Mouse (Mus musculus): ENCODE measurements at regions not wholly inside any gene's neighbourhood (a gene's known extent, or its start where the extent isn't known, plus 50 kb on each side); places are given as distances from the start of the nearest gene placed in this dataset.

DNA sequence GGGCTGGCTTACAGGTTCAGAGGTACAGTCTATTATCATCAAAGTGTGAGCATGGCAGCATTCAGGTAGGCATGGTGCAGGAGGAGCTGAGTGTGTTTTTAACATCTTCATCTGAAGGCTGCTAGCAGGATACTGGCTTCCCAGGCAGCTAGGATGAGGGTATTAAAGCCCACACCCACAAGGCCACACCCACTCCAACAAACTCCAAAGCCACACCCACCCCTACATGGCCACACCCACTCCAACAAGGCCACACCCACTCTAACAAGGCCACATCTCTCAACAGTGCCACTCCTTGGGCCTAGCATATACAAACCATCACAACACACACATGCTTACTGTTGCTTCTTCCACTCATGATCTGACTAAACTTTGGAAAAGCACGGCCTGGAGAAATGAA, 172.5 kb downstream of the Msrb3 start:
- no peaks in the 10 kb centered on the region for H3K4me1 ChIP-seq (ENCODE audit: control insufficient read depth, insufficient read depth, low read length)
- no peak overlapping the region for H3K27ac ChIP-seq (ENCODE audit: insufficient read depth, low read depth, low read length)
- TF ChIP-seq POLR2A (IDR thresholded peaks at IDR 0.05; ENCODE audit: insufficient read depth, low read depth, low read length) = no peak
- TF ChIP-seq CTCF (IDR thresholded peaks at IDR 0.05; ENCODE audit: insufficient read depth, low read depth, low read length) = no peak
- H3K4me3 ChIP-seq (ENCODE audit: insufficient read depth, low read depth, low read length) = no peak overlapping the region
- WGBS = 100% methylated on average over 1 of the region's 1 CpGs

DNA sequence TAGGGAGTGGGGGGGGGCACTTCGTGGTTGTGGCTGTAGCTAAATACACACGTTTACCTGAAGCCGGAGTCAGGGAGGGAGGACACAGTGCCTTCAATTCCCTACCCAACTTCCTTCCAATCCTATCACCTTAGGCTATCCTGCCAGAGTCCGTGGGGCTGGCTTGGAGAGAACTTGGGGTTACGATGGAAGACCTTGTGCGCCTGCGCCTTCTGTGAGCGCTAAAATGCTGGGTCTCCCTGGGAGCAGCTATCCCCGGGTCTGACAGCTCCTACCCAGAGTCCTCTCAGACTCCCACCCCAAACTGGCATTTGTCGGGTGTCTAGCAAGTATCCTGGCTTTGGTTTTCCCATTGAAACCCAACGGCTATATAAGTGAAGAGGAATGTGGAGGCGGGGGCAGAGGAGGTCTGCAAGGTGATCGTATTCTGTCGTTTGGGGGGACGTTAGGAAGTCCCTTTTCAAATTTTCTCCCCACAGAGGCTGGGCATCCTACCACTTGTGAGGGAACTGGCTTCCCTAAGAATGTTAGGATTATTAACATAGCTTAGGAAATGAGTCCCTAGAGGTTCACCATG, 176.9 kb downstream of the Msrb3 start:
- 11% methylated on average over 15 of the region's 15 CpGs for WGBS

DNA sequence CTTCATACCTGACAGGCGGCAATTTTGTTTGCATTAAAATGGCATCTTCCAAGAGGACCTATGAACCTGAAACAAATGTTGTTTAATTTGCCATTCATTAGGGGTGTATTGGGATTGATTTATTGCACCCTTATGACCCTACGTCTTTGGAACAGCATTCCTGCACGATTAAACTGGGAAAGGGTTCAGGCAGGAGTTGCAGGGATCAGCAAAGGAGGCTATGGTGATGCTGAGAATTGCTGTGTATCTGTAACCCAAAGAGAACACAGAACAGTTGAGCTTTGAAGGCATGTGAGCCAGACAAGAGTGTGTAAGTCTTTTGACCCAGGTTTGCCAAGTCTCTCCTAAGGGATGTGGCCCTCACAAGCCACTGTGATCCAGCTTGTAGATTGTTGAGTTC, 177.9 kb downstream of the Msrb3 start:
- Histone ChIP-seq H3K27ac (ENCODE audit: insufficient read depth, low read depth, low read length) (no peak overlapping the region), H3K4me3 (ENCODE audit: insufficient read depth, low read depth, low read length) (no peak overlapping the region), H3K4me1 (ENCODE audit: control insufficient read depth, insufficient read depth, low read length) (no peaks in the 10 kb centered on the region)
- 57% methylated on average over 3 of the region's 3 CpGs for WGBS
- TF ChIP-seq CTCF (IDR thresholded peaks at IDR 0.05; ENCODE audit: insufficient read depth, low read depth, low read length) (no peak), POLR2A (IDR thresholded peaks at IDR 0.05; ENCODE audit: insufficient read depth, low read depth, low read length) (no peak)

More for the DNA sequence above, 176.9 kb downstream of the Msrb3 start:
- Histone ChIP-seq H3K27ac (ENCODE audit: insufficient read depth, low read depth, low read length) (no peak overlapping the region), H3K4me3 (ENCODE audit: insufficient read depth, low read depth, low read length) (no peak overlapping the region), H3K4me1 (ENCODE audit: control insufficient read depth, insufficient read depth, low read length) (no peaks in the 10 kb centered on the region)
- TF ChIP-seq CTCF (IDR thresholded peaks at IDR 0.05; ENCODE audit: insufficient read depth, low read depth, low read length) = no peak
- TF ChIP-seq POLR2A (IDR thresholded peaks at IDR 0.05; ENCODE audit: insufficient read depth, low read depth, low read length) = no peak

DNA sequence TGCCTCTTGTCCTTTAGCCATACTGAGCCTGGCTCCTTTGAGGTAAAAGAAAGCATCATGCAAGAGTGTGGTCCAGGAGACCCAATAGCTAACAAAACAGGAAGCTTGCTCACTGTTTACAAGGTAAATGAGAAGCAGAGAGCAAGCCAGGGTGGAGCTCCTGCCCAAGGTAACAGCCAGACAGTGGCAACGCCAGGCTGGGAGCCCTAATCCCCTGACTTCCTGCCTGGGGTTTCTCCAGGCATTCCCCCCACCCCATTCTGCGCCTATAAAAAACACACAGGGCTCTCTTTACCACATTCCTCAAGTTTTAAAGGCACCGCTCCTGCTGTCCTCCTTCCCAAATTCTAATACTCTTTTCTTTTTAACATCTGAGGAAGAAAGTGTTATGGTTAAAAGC, 178.8 kb downstream of the Msrb3 start:
- Histone ChIP-seq H3K4me1 (ENCODE audit: control insufficient read depth, insufficient read depth, low read length) (no peaks in the 10 kb centered on the region), H3K4me3 (ENCODE audit: insufficient read depth, low read depth, low read length) (no peak overlapping the region), H3K27ac (ENCODE audit: insufficient read depth, low read depth, low read length) (no peak overlapping the region)
- WGBS = 58% methylated on average over 3 of the region's 3 CpGs
- no peak for TF ChIP-seq CTCF (IDR thresholded peaks at IDR 0.05; ENCODE audit: insufficient read depth, low read depth, low read length)
- no peak for TF ChIP-seq POLR2A (IDR thresholded peaks at IDR 0.05; ENCODE audit: insufficient read depth, low read depth, low read length)

DNA sequence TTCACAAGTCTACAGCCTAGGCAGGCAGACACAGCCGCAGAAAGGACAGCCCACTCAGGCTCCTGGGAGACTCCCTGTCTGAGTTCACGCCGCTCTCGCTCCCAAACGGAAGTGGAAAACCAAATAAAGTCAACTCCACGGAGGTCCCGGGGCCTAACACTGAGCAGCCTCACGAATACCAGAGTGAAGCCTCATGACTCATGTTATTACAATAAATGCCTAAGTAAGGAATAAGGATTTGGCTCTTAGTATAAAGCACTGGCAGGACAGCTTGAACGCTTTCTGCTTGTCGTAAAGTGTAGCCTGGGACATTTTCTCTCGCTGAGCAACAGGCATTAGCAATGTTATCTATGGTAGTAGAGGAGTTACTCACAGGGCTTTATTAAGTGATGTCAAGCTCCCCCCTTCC, 181.7 kb downstream of the Msrb3 start:
- no peak overlapping the region for H3K27ac ChIP-seq (ENCODE audit: insufficient read depth, low read depth, low read length)
- no peak overlapping the region for H3K4me3 ChIP-seq (ENCODE audit: insufficient read depth, low read depth, low read length)
- WGBS = 77% methylated on average over 11 of the region's 11 CpGs
- no peaks in the 10 kb centered on the region for H3K4me1 ChIP-seq (ENCODE audit: control insufficient read depth, insufficient read depth, low read length)
- TF ChIP-seq POLR2A (IDR thresholded peaks at IDR 0.05; ENCODE audit: insufficient read depth, low read depth, low read length) = no peak
- TF ChIP-seq CTCF (IDR thresholded peaks at IDR 0.05; ENCODE audit: insufficient read depth, low read depth, low read length) = no peak

DNA sequence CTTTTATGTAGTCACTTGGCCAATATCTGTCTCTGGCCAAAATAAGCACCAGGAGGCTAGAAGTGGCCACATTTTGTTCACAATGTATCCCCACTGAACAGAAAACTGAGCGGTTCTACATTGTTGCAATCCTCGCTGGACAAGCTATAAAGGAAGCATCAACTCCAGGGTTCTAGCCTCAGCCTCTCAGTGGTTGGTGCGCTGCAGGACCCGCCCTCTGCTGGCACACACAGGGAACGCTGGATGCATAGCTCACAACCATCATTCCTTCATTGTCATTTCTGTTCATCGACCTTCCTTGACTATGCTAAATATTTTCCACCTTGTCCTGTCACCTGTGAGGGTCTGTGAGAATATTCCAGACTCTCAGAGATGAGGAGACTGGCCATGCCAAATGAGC, 182.5 kb downstream of the Msrb3 start:
- no peak overlapping the region for H3K4me3 ChIP-seq (ENCODE audit: insufficient read depth, low read depth, low read length)
- H3K4me1 ChIP-seq (ENCODE audit: control insufficient read depth, insufficient read depth, low read length) = no peaks in the 10 kb centered on the region
- no peak overlapping the region for H3K27ac ChIP-seq (ENCODE audit: insufficient read depth, low read depth, low read length)
- WGBS = 75% methylated on average over 6 of the region's 6 CpGs
- no peak for TF ChIP-seq CTCF (IDR thresholded peaks at IDR 0.05; ENCODE audit: insufficient read depth, low read depth, low read length)

DNA sequence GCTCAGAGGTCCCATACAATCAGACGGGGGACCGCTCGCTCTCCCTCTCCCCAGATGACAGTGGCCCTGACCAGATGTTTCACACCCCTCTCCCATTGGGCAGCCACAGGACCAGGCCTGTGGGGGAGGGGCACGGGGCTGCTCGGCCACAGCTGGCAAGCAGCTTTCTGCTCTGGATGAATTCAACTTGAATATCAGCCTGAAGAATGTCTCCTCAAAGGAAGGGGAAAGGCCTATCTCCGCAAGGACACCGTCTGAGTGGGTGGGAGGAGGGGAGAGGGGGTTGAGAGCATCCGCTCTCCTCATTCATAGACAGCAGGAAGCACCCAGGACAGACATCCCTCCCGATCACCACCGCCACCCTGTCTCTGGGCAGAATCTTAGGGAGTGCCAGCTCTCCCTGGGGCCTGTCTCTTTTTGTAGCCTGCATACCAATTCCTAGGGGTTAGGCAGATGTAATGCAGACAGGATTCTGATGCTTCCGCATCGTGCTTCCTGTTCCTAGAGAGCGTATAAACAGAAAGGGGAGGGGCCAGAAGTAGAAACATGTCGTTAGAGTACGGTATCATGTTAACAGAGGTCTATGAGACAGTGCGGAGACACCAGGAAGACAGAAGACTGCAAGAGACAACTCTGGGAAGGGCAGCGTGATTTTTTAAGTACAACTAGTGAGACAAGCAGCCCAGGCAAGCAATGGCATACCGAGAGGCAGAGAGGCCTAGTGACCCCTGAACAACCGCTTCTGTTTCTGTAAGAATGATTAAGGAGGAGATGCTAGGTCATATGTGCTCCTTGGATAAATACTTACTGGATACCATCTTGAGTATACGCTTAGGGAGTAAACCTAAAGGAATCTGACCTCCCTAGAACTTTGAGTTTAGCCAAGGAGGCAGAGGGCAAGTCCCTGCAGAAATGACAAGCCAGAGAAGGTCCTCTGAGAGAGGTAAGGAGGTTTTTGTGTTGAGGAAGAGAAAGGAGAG, 190.8 kb downstream of the Msrb3 start:
- H3K27ac ChIP-seq (ENCODE audit: insufficient read depth, low read depth, low read length) = no peak overlapping the region
- no peaks in the 10 kb centered on the region for H3K4me1 ChIP-seq (ENCODE audit: control insufficient read depth, insufficient read depth, low read length)
- TF ChIP-seq POLR2A (IDR thresholded peaks at IDR 0.05; ENCODE audit: insufficient read depth, low read depth, low read length) (no peak), CTCF (IDR thresholded peaks at IDR 0.05; ENCODE audit: insufficient read depth, low read depth, low read length) (no peak)
- H3K4me3 ChIP-seq (ENCODE audit: insufficient read depth, low read depth, low read length) = no peak overlapping the region
- WGBS = 72% methylated on average over 20 of the region's 20 CpGs

DNA sequence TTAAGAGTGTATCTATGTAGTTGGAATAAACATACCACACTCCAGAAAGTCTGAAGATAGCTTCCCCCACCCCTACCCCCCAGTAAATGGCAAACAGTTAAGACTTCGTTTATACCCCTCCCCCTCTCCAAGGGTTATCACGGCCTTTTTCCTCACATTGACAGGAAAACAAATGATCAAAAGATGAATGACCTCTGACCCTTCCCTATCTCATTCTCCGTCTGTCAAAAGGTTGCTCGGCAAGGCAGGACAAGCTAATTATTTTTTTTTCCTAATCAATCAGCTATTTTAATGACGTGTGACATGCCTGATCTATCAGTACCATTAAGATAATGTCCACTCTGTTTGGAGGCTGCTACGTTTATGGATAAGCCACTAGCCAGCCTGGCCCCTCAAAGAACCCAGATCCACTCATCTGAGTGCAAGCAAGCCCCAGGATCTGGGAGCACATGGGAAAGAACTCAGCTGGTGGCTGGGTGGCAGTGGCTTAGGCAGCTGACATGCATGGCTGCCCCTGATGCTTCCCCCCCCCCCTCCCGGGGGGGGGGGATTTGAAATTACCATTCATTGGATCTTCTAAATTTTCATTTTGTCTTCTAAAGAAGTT, 192.1 kb downstream of the Msrb3 start:
- H3K27ac ChIP-seq (ENCODE audit: insufficient read depth, low read depth, low read length) = no peak overlapping the region
- WGBS = 66% methylated on average over 7 of the region's 7 CpGs
- no peak for TF ChIP-seq POLR2A (IDR thresholded peaks at IDR 0.05; ENCODE audit: insufficient read depth, low read depth, low read length)
- no peak for TF ChIP-seq CTCF (IDR thresholded peaks at IDR 0.05; ENCODE audit: insufficient read depth, low read depth, low read length)

DNA sequence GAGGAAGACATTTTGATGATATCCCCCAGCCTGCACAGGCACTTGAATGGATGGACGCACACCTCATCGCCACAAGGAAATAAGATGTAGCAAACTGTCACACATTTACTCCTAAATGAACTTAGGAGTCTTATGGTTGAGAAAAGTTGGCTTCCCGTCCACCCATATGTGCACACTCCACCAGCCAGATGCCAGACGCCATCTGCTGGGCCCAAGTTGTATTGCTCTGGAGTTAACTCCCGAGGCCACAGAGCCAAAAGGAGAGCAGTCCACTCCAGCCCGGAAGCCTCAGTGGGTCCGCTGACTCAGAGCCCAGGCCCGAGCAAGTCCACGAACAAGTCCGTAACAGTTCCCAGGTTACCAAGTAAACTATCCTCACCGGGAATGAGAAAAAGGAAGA, 197.1 kb downstream of the Msrb3 start:
- H3K4me1 ChIP-seq (ENCODE audit: control insufficient read depth, insufficient read depth, low read length) = no peaks in the 10 kb centered on the region
- 21% methylated on average over 11 of the region's 11 CpGs for WGBS
- TF ChIP-seq POLR2A (IDR thresholded peaks at IDR 0.05; ENCODE audit: insufficient read depth, low read depth, low read length) (no peak), CTCF (IDR thresholded peaks at IDR 0.05; ENCODE audit: insufficient read depth, low read depth, low read length) (peak; percentile 75)
- H3K27ac ChIP-seq (ENCODE audit: insufficient read depth, low read depth, low read length) = no peak overlapping the region
- no peak overlapping the region for H3K4me3 ChIP-seq (ENCODE audit: insufficient read depth, low read depth, low read length)

More for the DNA sequence above, 192.1 kb downstream of the Msrb3 start:
- Histone ChIP-seq H3K4me3 (ENCODE audit: insufficient read depth, low read depth, low read length) (no peak overlapping the region), H3K4me1 (ENCODE audit: control insufficient read depth, insufficient read depth, low read length) (no peaks in the 10 kb centered on the region)

All from olfactory bulb, adult 2 months (tissue).